Mouse (Mus musculus): Measurements from ENCODE around the gene Rundc1. TPM values are rescaled to one million over a fixed set of nuclear protein-coding genes. Genes with fewer than 3 reads are reported as not detected.
"Not testable (repeated sequence)": the region's sequence is repeated elsewhere in the genome, so short reads cannot be mapped to it uniquely, and the experiment has no call there.

The Rundc1 gene
- polyA plus RNA-seq, 1 experiment from 2014 or later, result 4.4 TPM

DNA sequence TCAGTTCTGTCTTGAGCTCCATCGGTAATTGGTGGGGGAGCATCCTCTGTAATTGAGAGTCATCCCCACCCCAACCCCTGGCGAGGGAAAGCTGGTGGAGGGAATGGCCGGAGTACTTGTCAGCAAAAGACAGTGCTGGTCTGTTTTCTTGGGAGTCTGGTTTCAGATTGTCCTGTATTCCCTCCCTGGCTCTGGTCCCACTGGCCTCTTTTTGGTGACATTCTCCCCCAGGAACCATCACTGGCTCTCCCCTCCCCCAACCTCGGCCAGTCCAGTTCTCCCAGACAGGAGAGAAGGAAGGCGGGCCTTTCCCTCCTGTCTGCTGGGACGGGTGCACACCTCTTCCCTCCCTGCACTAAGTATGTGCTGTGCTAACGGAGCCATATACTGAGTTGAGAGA lies 47.5 kb downstream of the Rundc1 start:
- H3K9ac ChIP-seq (replicated peaks), result no peak overlapping the region
- H3K9me3 ChIP-seq (ENCODE audit: low read length), result no peaks in the 10 kb centered on the region
- no peaks in the 10 kb centered on the region; the same call in 1 of the 2 replicates for H3K4me1 ChIP-seq (ENCODE audit: insufficient read depth)
- ATAC-seq (no peak), DNase-seq (no peak)
- peaks cover 9% of the 10 kb centered on the region; the same call in 1 of the 2 replicates for H3K27me3 ChIP-seq (ENCODE audit: insufficient read depth, low read length)
- H3K4me2 ChIP-seq (ENCODE audit: low read depth, low read length), result no peak overlapping the region
- no peaks in the 10 kb centered on the region for H3K36me3 ChIP-seq (replicated peaks; ENCODE audit: insufficient read depth, low read length)
- no peak overlapping the region for H3K4me3 ChIP-seq (ENCODE audit: low read depth, low read length)
- H3K27ac ChIP-seq (ENCODE audit: low read depth), result no peak overlapping the region
- TF ChIP-seq EP300 (IDR thresholded peaks at IDR 0.05; ENCODE audit: low read depth) (no peak), CTCF (IDR thresholded peaks at IDR 0.05; ENCODE audit: low read depth) (no peak)
- 62% methylated on average over 7 of the region's 7 CpGs for WGBS (ENCODE audit: insufficient replicate concordance)

DNA sequence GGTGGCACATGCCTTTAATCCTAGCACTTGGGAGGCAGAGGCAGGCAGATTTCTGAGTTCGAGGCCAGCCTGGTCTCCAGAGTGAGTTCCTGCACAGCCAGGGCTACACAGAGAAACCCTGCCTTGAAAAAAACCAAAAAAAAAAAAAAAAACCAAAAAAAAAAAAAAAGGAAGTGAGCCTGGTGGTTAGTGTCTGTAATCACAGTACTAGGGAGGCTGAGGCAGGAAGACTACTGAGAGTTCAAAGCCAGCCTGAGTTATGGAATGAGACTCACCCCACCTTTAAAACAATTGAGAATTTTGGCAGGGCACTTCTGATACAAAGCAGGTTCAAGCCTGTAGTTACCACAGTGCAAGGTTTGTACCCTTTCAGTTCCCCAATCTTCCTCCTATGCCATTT lies 48.8 kb downstream of the Rundc1 start:
- DNase-seq; H3K9ac ChIP-seq (replicated peaks); H3K36me3 ChIP-seq (replicated peaks; ENCODE audit: insufficient read depth, low read length); H3K4me3 ChIP-seq (ENCODE audit: low read depth, low read length); H3K4me1 ChIP-seq (ENCODE audit: insufficient read depth); H3K9me3 ChIP-seq (ENCODE audit: low read length); ATAC-seq; H3K4me2 ChIP-seq (ENCODE audit: low read depth, low read length); H3K27me3 ChIP-seq (ENCODE audit: insufficient read depth, low read length); H3K27ac ChIP-seq (ENCODE audit: low read depth): not testable (repeated sequence)
- WGBS (ENCODE audit: insufficient replicate concordance), result 63% methylated on average over 1 of the region's 1 CpGs

DNA sequence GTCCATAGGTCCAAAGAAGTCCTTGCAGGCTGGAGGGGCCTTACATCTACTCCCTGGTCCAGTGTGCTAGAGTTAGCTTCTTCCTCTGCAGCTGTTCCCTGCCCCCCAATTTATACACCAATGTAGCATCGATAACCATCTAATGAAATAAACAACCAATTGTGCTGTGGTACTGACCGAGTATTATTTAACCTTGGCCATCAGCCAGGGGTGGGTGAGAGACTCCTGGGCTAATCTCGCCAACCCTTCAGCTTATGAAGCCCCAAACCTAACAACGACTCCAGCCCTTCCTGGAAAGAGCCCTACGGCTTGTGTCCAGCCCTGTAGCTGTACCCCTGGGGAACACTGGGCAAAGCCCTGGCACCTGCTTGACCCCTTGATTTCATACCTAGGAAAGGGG lies 49.4 kb downstream of the Rundc1 start:
- DNase-seq (no peak), ATAC-seq (no peak)
- H3K27ac ChIP-seq (ENCODE audit: low read depth), result no peak overlapping the region
- H3K9me3 ChIP-seq (ENCODE audit: low read length), result no peaks in the 10 kb centered on the region
- H3K4me3 ChIP-seq (ENCODE audit: low read depth, low read length), result no peak overlapping the region
- H3K9ac ChIP-seq (replicated peaks), result no peak overlapping the region
- H3K27me3 ChIP-seq (ENCODE audit: insufficient read depth, low read length), result no peaks in the 10 kb centered on the region
- 69% methylated on average over 5 of the region's 5 CpGs for WGBS (ENCODE audit: insufficient replicate concordance)
- no peaks in the 10 kb centered on the region for H3K36me3 ChIP-seq (replicated peaks; ENCODE audit: insufficient read depth, low read length)
- TF ChIP-seq CTCF (IDR thresholded peaks at IDR 0.05; ENCODE audit: low read depth), result no peak
- no peak for TF ChIP-seq EP300 (IDR thresholded peaks at IDR 0.05; ENCODE audit: low read depth)
- H3K4me2 ChIP-seq (ENCODE audit: low read depth, low read length), result no peak overlapping the region
- H3K4me1 ChIP-seq (ENCODE audit: insufficient read depth), result peaks cover 2% of the 10 kb centered on the region; the same call in 1 of the 2 replicates

DNA sequence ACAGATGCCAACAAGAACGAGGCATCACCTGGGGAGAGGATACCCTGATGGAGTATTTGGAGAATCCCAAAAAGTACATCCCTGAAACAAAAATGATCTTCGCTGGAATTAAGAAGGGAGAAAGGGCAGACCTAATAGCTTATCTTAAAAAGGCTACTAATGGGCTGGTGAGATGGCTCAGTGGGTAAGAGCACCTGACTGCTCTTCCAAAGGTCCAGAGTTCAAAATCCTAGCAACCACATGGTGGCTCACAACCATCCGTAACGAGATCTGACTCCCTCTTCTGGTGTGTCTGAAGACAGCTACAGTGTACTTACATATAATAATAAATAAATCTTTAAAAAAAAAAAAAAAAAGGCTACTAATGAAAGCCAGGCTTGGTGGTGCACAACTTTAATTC lies 51.5 kb downstream of the Rundc1 start:
- 85% methylated on average over 4 of the region's 4 CpGs for WGBS (ENCODE audit: insufficient replicate concordance)
- not testable (repeated sequence) for ATAC-seq

DNA sequence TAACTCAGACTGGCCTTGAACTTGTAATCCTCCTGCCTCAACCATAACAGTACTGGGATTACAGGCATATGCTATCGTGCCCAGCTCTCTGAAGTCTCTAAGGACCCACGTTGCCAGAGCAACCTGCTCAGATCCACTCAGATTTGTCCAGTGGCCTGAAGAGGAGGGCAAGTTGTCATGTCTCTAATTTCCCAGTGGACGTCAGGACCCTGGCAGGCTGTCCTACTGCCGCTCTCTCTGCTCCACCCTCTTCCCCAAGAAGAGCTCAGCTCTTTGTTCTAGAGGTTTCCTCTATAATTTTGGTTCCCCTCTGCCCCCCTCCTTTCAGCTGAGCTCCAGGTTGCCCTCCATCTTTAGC lies 52.3 kb downstream of the Rundc1 start:
- WGBS (ENCODE audit: insufficient replicate concordance), result 64% methylated on average over 4 of the region's 4 CpGs
- Histone ChIP-seq H3K4me3 (ENCODE audit: low read depth, low read length) (no peak overlapping the region), H3K4me1 (ENCODE audit: insufficient read depth) (peaks cover 9% of the 10 kb centered on the region), H3K36me3 (replicated peaks; ENCODE audit: insufficient read depth, low read length) (no peaks in the 10 kb centered on the region), H3K27me3 (ENCODE audit: insufficient read depth, low read length) (no peaks in the 10 kb centered on the region), H3K9me3 (ENCODE audit: low read length) (no peaks in the 10 kb centered on the region), H3K9ac (replicated peaks) (no peak overlapping the region), H3K4me2 (ENCODE audit: low read depth, low read length) (no peak overlapping the region), H3K27ac (ENCODE audit: low read depth) (no peak overlapping the region)
- TF ChIP-seq EP300 (IDR thresholded peaks at IDR 0.05; ENCODE audit: low read depth) (no peak), CTCF (IDR thresholded peaks at IDR 0.05; ENCODE audit: low read depth) (no peak)
- ATAC-seq (no peak), DNase-seq (no peak)

More for the DNA sequence above, 51.5 kb downstream of the Rundc1 start:
- H3K9ac ChIP-seq (replicated peaks); H3K27ac ChIP-seq (ENCODE audit: low read depth); DNase-seq; H3K9me3 ChIP-seq (ENCODE audit: low read length); H3K36me3 ChIP-seq (replicated peaks; ENCODE audit: insufficient read depth, low read length); H3K4me3 ChIP-seq (ENCODE audit: low read depth, low read length); H3K4me2 ChIP-seq (ENCODE audit: low read depth, low read length); H3K27me3 ChIP-seq (ENCODE audit: insufficient read depth, low read length); H3K4me1 ChIP-seq (ENCODE audit: insufficient read depth): not testable (repeated sequence)

DNA sequence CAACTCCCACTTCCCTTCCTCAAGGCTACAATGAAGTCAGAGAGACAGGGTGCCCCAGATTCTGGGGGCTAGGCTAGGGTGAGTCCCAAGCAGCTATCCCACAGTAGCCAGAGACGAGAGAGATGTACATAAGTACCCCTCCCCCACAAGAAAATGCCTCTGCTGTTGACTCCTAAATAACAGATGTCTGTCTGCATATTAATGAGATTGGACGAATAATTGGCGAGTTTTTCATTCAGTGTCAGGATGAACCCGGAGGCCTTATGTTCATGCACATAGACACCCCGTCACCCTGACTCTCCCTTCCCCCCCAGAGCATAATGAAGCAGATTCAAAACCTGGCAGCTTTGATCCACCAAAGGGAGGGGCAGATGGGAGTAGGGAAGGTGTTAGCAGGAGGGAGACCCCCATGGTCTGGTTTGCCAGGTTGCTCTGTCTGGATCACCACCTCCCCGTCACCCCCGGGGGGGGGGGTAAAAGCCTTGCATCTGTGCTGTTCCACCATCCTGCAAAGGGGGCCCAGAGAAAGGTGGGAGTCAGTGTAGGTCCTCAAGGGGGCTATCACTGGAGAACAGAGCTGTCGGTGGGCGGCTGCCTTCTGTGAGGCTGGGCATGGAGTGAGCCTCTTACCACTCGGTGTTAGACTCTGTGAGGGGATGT lies 52.8 kb downstream of the Rundc1 start:
- TF ChIP-seq EP300 (IDR thresholded peaks at IDR 0.05; ENCODE audit: low read depth) (no peak), CTCF (IDR thresholded peaks at IDR 0.05; ENCODE audit: low read depth) (no peak)
- no peak for DNase-seq
- WGBS (ENCODE audit: insufficient replicate concordance), result 75% methylated on average over 10 of the region's 10 CpGs
- Histone ChIP-seq H3K36me3 (replicated peaks; ENCODE audit: insufficient read depth, low read length) (no peaks in the 10 kb centered on the region), H3K27me3 (ENCODE audit: insufficient read depth, low read length) (no peaks in the 10 kb centered on the region), H3K4me3 (ENCODE audit: low read depth, low read length) (no peak overlapping the region), H3K9me3 (ENCODE audit: low read length) (no peaks in the 10 kb centered on the region), H3K4me2 (ENCODE audit: low read depth, low read length) (no peak overlapping the region), H3K9ac (replicated peaks) (no peak overlapping the region), H3K4me1 (ENCODE audit: insufficient read depth) (peaks cover 9% of the 10 kb centered on the region), H3K27ac (ENCODE audit: low read depth) (no peak overlapping the region)
- ATAC-seq, result no peak

DNA sequence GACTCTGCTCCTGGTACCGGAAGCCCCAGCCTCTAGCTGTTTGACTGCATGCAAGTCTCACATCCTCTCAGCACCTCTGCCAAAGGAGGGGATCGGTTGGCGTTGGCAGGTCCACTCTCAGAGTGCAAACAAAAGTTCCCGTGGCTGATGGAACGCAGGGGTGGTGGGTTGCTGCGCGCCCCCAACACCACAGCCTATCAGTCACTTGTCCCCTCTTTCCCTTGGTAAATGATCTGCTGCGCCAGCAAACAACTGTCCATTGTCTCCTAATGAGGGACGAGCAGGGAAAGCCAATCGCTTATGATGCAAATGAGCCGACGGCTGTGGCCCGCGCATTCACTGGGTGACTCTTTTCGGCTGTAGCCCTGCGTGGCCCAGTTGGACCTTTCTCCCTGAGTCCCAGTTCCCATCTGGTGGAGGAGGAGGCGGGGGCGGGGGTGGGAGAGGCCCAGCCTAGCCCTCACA lies 54.3 kb downstream of the Rundc1 start:
- H3K36me3 ChIP-seq (replicated peaks; ENCODE audit: insufficient read depth, low read length), result no peaks in the 10 kb centered on the region
- 36% methylated on average over 18 of the region's 18 CpGs for WGBS (ENCODE audit: insufficient replicate concordance)
- peaks cover 13% of the 10 kb centered on the region for H3K4me1 ChIP-seq (ENCODE audit: insufficient read depth)
- no peaks in the 10 kb centered on the region for H3K9me3 ChIP-seq (ENCODE audit: low read length)
- no peak overlapping the region for H3K9ac ChIP-seq (replicated peaks)
- no peak for DNase-seq
- no peaks in the 10 kb centered on the region for H3K27me3 ChIP-seq (ENCODE audit: insufficient read depth, low read length)
- peak overlapping the region; percentile 38 for H3K4me2 ChIP-seq (ENCODE audit: low read depth, low read length)
- no peak overlapping the region for H3K4me3 ChIP-seq (ENCODE audit: low read depth, low read length)
- ATAC-seq, result peak; percentile 45; the same call in 1 of the 2 replicates
- H3K27ac ChIP-seq (ENCODE audit: low read depth), result no peak overlapping the region
- TF ChIP-seq CTCF (IDR thresholded peaks at IDR 0.05; ENCODE audit: low read depth), result no peak
- no peak for TF ChIP-seq EP300 (IDR thresholded peaks at IDR 0.05; ENCODE audit: low read depth)
